Mouse (Mus musculus): Measurements from ENCODE around the gene Zic5. TPM values are rescaled to one million over a fixed set of nuclear protein-coding genes. Genes with fewer than 3 reads are reported as not detected.

Zic5 gene
- polyA plus RNA-seq, 1 experiment: 24.9 TPM

DNA sequence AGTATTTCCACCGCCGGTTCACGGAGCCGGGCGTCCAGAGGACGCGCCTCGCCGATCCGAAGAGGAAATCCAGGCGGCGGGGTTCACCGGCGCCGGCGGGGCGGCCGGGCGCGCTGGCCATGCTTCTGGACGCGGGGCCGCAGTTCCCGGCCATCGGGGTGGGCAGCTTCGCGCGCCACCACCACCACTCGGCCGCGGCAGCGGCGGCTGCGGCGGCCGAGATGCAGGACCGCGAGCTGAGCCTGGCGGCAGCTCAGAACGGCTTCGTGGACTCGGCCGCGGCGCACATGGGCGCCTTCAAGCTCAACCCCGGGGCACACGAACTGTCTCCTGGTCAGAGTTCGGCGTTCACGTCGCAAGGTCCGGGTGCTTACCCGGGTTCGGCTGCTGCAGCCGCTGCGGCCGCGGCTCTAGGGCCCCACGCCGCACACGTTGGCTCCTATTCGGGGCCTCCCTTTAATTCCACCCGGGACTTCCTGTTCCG is 10.1 kb upstream of the Zic5 start:
- H3K36me3 ChIP-seq (ENCODE audit: control insufficient read depth, insufficient read depth, low read length): no peaks in the 10 kb centered on the region
- TF ChIP-seq POLR2A (IDR thresholded peaks at IDR 0.05; ENCODE audit: control insufficient read depth, low read depth, low read length) (no peak), CTCF (IDR thresholded peaks at IDR 0.05; ENCODE audit: control insufficient read depth, insufficient read depth, insufficient replicate concordance, low read depth, low read length) (no peak)
- no peak overlapping the region for H3K27ac ChIP-seq (ENCODE audit: control insufficient read depth, insufficient read depth, low read depth, low read length)
- peaks cover 15% of the 10 kb centered on the region for H3K4me1 ChIP-seq (ENCODE audit: control insufficient read depth, insufficient read depth, low read length)
- H3K4me3 ChIP-seq (ENCODE audit: control insufficient read depth, low read depth, low read length): peak overlapping the region; percentile 35; the same call in 1 of the 2 replicates
- peaks cover 9% of the 10 kb centered on the region for H3K27me3 ChIP-seq (ENCODE audit: control insufficient read depth, insufficient read depth, low read length)

DNA sequence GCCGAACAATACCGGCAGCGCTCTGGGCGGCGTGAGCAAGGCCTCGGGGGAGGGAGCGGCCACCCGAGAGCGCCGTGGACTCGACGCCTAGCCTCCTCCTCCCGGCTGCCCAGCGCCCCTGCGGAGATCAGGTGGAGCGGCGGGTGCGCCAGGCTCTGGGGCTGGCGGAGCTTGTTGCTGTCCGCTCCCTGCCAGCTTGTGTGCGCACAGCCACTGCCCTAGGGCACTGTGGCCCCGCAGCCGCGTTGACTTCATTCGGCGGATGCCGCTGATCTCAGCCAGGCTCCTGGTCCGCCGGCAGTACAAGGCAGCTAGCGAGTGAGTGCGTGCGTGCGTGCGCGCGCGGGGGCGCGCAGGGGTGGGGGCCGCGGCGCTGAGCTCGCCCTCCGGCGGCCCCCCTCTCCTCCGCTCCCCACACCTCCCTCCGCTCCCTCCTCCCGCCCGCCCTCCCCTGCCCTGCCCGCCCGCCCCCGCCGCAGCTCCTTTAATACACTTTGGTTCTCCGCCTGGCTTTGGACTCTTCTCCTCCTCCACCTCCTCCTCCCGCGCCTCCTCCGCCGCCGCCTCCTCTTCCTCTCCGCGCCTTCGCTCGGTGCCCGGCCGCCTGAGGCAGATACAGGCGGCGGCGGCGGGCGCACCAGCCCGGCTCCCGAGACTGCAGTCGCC is 9.5 kb upstream of the Zic5 start, which contains the start of gene Zic2:
TSS of gene Zic2 (plus strand) at position 545 of the 666 bp plus-strand sequence.
- Histone ChIP-seq H3K4me3 (ENCODE audit: control insufficient read depth, low read depth, low read length) (peak within 1 kb of the TSS; percentile 35; the same call in 1 of the 2 replicates), H3K27me3 (ENCODE audit: control insufficient read depth, insufficient read depth, low read length) (peaks cover 9% of the 10 kb centered on the region), H3K36me3 (ENCODE audit: control insufficient read depth, insufficient read depth, low read length) (no peaks in the 10 kb centered on the region), H3K27ac (ENCODE audit: control insufficient read depth, insufficient read depth, low read depth, low read length) (no peak within 1 kb of the TSS), H3K4me1 (ENCODE audit: control insufficient read depth, insufficient read depth, low read length) (peaks cover 15% of the 10 kb centered on the region)
- TF ChIP-seq POLR2A (IDR thresholded peaks at IDR 0.05; ENCODE audit: control insufficient read depth, low read depth, low read length): no peak
- TF ChIP-seq CTCF (IDR thresholded peaks at IDR 0.05; ENCODE audit: control insufficient read depth, insufficient read depth, insufficient replicate concordance, low read depth, low read length): no peak

DNA sequence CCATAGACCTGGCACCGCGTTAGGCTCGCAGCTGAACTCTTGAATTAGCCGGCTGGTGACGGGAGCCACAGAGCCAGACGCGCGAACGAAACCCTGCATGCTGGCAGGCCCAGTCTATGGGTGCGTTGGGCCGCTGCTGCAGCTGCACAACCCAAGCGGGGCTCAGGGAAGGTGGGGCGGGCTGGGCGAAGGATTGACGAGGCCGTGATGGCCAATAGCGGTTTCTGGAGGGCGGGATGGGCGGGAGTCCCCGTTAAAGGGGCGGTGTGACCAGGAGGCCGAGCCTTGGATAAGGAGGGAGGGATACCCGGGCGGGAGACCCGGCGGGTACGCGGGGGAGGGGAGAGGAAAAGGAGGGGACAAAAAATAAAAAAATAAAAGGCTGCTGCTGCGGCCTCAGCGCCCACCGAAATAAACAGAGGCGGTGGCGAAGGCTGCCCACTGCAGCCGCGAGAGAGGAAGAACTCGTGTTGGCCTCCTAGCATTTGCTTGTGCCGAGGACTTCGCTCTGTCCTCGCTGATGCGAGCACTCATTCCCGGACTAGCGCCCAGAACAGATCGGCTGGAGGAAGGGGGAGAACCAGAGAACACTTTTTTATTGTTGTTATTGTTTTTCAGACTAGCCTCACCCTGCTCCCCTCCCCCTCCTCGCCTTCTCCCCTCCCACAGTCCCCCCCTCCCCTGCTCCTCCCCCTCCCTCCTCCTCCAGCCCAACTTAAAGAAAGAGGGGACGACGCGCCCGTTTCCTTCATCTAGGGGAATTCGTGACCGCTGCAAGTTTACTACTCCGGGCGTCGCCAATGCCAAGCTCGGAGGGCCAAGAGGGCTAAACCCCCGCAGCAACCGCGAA is 8.8 kb upstream of the Zic5 start:
- peaks cover 15% of the 10 kb centered on the region for H3K4me1 ChIP-seq (ENCODE audit: control insufficient read depth, insufficient read depth, low read length)
- H3K4me3 ChIP-seq (ENCODE audit: control insufficient read depth, low read depth, low read length): no peak overlapping the region; the same call in 1 of the 2 replicates
- TF ChIP-seq POLR2A (IDR thresholded peaks at IDR 0.05; ENCODE audit: control insufficient read depth, low read depth, low read length) (no peak), CTCF (IDR thresholded peaks at IDR 0.05; ENCODE audit: control insufficient read depth, insufficient read depth, insufficient replicate concordance, low read depth, low read length) (no peak)
- H3K27me3 ChIP-seq (ENCODE audit: control insufficient read depth, insufficient read depth, low read length): peaks cover 9% of the 10 kb centered on the region
- no peaks in the 10 kb centered on the region for H3K36me3 ChIP-seq (ENCODE audit: control insufficient read depth, insufficient read depth, low read length)
- H3K27ac ChIP-seq (ENCODE audit: control insufficient read depth, insufficient read depth, low read depth, low read length): no peak overlapping the region

DNA sequence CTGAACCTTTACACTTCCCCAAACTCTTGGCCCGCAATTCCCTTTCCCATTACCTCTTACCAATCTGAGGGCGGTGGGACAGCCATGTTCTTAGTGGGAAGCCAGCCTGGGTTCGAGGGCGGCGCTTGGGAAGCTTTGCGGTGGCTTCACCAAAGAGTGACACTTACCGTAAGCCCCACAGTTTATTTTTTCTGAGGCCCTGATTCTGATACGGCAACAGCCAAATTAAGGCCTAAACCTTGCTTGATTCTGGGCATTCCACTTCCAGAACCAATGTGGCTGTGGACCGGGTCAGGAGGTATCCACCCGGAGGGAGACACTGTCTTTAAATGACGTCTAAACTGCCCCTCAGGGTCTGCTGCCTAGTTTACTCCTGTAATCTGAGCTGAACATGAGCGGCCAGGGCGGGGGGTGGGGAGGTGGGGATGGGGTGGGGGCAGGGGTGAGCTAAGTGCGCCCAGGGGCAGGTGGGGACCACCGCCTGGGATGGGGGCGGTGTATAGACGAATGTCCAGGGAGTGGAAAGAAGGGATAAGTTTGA is 7.8 kb upstream of the Zic5 start:
- TF ChIP-seq CTCF (IDR thresholded peaks at IDR 0.05; ENCODE audit: control insufficient read depth, insufficient read depth, insufficient replicate concordance, low read depth, low read length): no peak
- TF ChIP-seq POLR2A (IDR thresholded peaks at IDR 0.05; ENCODE audit: control insufficient read depth, low read depth, low read length): no peak
- Histone ChIP-seq H3K4me3 (ENCODE audit: control insufficient read depth, low read depth, low read length) (no peak overlapping the region), H3K4me1 (ENCODE audit: control insufficient read depth, insufficient read depth, low read length) (peaks cover 11% of the 10 kb centered on the region), H3K36me3 (ENCODE audit: control insufficient read depth, insufficient read depth, low read length) (no peaks in the 10 kb centered on the region), H3K27me3 (ENCODE audit: control insufficient read depth, insufficient read depth, low read length) (peaks cover 5% of the 10 kb centered on the region), H3K27ac (ENCODE audit: control insufficient read depth, insufficient read depth, low read depth, low read length) (no peak overlapping the region)

DNA sequence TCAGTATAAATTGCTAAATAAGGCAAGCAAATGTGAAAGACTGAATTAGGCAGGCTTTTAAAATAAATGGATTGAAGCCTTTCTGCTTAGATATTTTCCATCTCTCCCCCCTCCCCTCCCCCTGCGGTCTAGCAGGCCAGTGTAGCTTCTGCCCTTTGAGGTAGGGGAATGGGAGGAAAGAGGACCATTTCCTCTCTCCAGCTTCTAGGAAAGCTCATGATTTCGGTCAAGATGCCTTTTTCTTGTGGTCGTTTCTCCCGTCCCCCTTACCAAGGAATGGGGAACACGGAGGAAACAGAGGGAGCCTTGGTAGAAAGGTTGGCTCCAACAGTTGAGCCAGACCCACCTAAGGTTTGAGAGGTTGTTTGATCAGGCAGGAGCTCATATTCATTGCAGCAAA is 7.2 kb upstream of the Zic5 start:
- no peak overlapping the region for H3K27ac ChIP-seq (ENCODE audit: control insufficient read depth, insufficient read depth, low read depth, low read length)
- TF ChIP-seq POLR2A (IDR thresholded peaks at IDR 0.05; ENCODE audit: control insufficient read depth, low read depth, low read length): no peak
- TF ChIP-seq CTCF (IDR thresholded peaks at IDR 0.05; ENCODE audit: control insufficient read depth, insufficient read depth, insufficient replicate concordance, low read depth, low read length): no peak
- H3K4me1 ChIP-seq (ENCODE audit: control insufficient read depth, insufficient read depth, low read length): peaks cover 11% of the 10 kb centered on the region
- H3K4me3 ChIP-seq (ENCODE audit: control insufficient read depth, low read depth, low read length): no peak overlapping the region
- peaks cover 9% of the 10 kb centered on the region for H3K27me3 ChIP-seq (ENCODE audit: control insufficient read depth, insufficient read depth, low read length)
- no peaks in the 10 kb centered on the region for H3K36me3 ChIP-seq (ENCODE audit: control insufficient read depth, insufficient read depth, low read length)

DNA sequence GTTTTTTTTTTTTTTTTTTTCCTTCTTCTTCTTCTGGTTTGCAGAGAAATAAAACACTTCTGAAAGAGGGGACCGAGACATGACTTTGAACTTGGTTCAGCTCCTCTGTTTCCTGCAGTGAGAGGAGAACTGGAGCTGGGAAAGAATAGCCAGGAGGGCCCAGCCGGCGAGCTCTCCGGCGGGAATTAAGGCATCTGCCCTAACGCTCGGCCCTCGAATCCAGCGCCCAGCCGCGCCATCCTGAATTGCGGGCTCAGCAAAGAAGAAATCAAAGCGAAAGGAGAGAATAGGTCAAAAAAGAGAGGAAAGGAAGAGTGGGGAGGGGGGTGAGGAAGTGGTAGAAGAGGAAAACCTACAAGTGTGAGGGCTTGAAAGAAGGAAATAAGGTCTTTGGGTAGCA is 6.7 kb upstream of the Zic5 start:
- Histone ChIP-seq H3K4me1 (ENCODE audit: control insufficient read depth, insufficient read depth, low read length) (peaks cover 11% of the 10 kb centered on the region), H3K4me3 (ENCODE audit: control insufficient read depth, low read depth, low read length) (no peak overlapping the region), H3K36me3 (ENCODE audit: control insufficient read depth, insufficient read depth, low read length) (no peaks in the 10 kb centered on the region), H3K27ac (ENCODE audit: control insufficient read depth, insufficient read depth, low read depth, low read length) (no peak overlapping the region), H3K27me3 (ENCODE audit: control insufficient read depth, insufficient read depth, low read length) (peaks cover 9% of the 10 kb centered on the region)
- TF ChIP-seq CTCF (IDR thresholded peaks at IDR 0.05; ENCODE audit: control insufficient read depth, insufficient read depth, insufficient replicate concordance, low read depth, low read length) (no peak), POLR2A (IDR thresholded peaks at IDR 0.05; ENCODE audit: control insufficient read depth, low read depth, low read length) (no peak)
